Mouse (Mus musculus) embryonic fibroblast, embryonic 13.5 days (primary cell): ENCODE measurements around the gene Bicdl2. TPM values are rescaled to one million over a fixed set of nuclear protein-coding genes. Genes with fewer than 3 reads are reported as not detected.
A peak's percentile ranks its signal among the peaks of the same experiment; 100 is the strongest.

Experiments
- H3K27ac ChIP-seq: 2 replicates; pipeline ENCODE4 v1.5.1; 2012; ENCODE audit warnings: low read length, control low read depth, inconsistent platforms; ENCODE audit not compliant: insufficient read depth
- H3K4me1 ChIP-seq: 2 replicates; pipeline ENCODE4 v1.6.1; 2011; ENCODE audit warnings: low read length; ENCODE audit not compliant: control insufficient read depth, insufficient read depth
- H3K4me3 ChIP-seq: 2 replicates; pipeline ENCODE4 v1.5.1; 2011; ENCODE audit warnings: mild to moderate bottlenecking, control low read depth, low read length; ENCODE audit not compliant: insufficient read depth
- CTCF ChIP-seq: IDR thresholded peaks from 2 replicates; pipeline ENCODE4 v1.5.1; 2011; ENCODE audit warnings: mild to moderate bottlenecking, control low read depth, low read length, moderate library complexity, borderline replicate concordance; ENCODE audit not compliant: insufficient read depth
- POLR2A ChIP-seq: IDR thresholded peaks from 2 replicates; pipeline ENCODE4 v1.6.1; 2011; ENCODE audit warnings: low read depth, mild to moderate bottlenecking, control low read depth, low read length, moderate library complexity
- polyA plus RNA-seq: library from polyadenylated mRNA; stranded (reverse); fragments of >200 nt; gene quantifications from 2 replicates; pipeline ENCODE4 v1.2.4, GENCODE M21; 2011; ENCODE audit warnings: low read depth; ENCODE audit not compliant: missing spikeins, insufficient read length

Bicdl2 gene
- polyA plus RNA-seq, 1 experiment, result not detected

DNA sequence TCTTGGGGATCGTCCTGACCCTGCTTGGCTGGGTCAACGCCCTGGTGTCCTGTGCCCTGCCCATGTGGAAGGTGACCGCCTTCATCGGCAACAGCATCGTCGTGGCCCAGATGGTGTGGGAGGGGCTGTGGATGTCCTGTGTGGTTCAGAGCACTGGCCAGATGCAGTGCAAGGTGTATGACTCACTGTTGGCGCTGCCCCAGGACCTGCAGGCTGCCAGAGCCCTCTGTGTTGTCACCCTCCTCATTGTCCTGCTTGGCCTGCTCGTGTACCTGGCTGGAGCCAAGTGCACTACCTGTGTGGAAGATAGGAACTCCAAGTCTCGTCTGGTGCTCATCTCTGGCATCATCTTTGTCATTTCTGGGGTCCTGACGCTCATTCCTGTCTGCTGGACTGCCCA is 20.8 kb downstream of the Bicdl2 start:
- Histone ChIP-seq H3K27ac (no peak overlapping the region), H3K4me1 (no peaks in the 10 kb centered on the region), H3K4me3 (no peak overlapping the region)
- no peak for TF ChIP-seq POLR2A

DNA sequence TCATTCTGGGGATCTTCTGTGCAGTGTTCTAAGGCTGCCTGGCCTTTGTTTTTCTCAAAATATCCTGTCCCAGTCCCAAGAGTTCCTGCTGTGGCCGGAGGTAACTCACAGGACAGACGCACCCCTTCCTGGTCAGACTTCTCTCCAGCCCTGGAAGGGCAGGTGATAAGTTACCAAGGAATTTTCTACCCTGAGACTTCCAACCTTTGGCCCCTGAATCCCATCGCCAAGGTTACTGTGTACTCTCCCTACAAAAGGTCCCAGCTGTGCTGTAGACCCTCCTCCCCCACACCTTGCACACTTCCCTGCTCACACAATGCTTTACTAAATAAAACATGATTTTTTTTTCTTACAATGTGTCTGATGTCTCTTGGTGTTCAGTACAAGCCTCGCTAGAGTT is 21.8 kb downstream of the Bicdl2 start:
- no peak overlapping the region for H3K27ac ChIP-seq
- no peak overlapping the region for H3K4me3 ChIP-seq
- no peak for TF ChIP-seq POLR2A
- TF ChIP-seq CTCF, result no peak
- no peaks in the 10 kb centered on the region for H3K4me1 ChIP-seq

DNA sequence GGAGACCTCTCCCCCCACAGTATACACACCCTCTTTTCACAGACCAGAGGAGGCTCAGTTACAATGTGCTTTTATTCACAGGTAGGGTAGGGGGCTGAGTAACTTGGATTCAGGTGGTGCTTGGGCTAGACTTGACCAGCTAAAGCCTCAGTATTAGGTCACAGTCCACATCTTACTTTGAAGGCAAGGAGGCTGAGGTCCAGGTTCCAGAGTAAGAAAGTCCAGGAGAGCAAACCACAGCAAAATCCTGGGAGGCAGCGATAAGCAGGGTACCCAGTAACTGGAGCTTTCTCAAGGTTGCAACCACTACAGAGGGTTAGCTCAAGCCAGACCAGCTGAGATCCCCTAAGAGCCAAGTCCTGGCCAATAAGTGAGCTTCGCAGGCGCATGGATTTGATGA is 22.2 kb downstream of the Bicdl2 start:
- no peaks in the 10 kb centered on the region for H3K4me1 ChIP-seq
- no peak overlapping the region for H3K27ac ChIP-seq
- no peak for TF ChIP-seq POLR2A
- no peak for TF ChIP-seq CTCF
- H3K4me3 ChIP-seq, result no peak overlapping the region

DNA sequence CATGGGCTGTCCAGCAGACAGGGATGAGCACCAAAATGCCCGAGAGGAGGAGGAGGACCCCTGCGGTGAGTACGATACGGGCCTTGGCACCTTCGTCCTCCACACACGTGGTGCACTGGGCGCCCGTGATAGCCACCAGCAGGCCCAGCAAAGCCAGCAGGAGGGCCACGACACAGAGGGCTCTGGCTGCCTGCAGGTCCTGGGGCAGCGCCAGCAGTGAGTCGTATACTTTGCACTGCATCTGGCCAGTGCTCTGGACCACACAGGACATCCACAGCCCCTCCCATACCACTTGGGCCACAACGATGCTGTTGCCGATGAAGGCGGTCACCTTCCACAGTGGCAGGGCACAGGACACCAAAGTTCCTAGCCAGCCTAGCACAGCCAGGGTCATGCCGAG is 22.9 kb downstream of the Bicdl2 start:
- Histone ChIP-seq H3K4me3 (no peak overlapping the region), H3K27ac (no peak overlapping the region)

DNA sequence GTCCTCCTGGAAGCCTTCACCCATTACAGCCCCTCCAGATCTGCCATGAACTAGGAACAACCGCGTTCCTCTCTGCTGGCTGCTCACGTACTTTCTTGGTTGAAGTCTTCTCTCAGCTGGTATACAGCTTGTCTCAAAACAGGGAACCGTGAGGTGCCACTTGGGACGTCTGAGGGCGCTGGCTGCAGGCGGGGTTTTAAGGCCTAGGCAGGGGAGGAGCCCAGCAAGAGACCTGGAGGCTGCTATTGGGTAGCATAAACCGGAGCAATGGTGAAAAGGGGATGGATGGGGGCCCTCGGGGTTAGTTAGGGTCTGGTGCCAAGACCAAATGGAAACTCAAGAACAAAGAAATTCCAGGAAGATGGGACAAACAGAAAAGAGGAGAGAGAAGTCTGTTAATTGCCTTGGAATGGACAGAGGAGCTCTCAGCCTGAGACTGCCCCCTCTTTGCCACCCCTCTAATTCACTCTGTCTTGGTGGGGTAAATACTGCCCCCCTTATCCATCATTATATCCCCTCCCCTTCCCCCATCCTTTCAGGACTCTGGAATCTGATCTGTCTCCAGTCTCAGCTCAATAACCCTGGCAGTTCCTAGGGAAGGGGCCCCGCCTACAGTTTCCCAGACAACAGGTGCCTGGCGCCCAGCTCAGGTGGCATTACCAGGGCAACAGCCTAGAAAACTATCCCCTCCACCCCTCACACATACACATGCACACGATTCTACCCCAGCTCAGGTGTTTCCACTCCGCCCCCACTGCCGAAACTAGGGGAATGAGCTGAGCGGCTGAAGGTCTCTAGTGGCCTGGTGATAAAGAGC is 23.8 kb downstream of the Bicdl2 start, which contains the start of gene Cldn9:
Cldn9 (minus strand) TSS at position 171 of the 817 bp plus-strand sequence.
- H3K4me3 ChIP-seq, result no peak within 1 kb of the TSS

More for the DNA sequence above, 22.9 kb downstream of the Bicdl2 start:
- TF ChIP-seq CTCF, result no peak
- TF ChIP-seq POLR2A, result no peak
- no peaks in the 10 kb centered on the region for H3K4me1 ChIP-seq

DNA sequence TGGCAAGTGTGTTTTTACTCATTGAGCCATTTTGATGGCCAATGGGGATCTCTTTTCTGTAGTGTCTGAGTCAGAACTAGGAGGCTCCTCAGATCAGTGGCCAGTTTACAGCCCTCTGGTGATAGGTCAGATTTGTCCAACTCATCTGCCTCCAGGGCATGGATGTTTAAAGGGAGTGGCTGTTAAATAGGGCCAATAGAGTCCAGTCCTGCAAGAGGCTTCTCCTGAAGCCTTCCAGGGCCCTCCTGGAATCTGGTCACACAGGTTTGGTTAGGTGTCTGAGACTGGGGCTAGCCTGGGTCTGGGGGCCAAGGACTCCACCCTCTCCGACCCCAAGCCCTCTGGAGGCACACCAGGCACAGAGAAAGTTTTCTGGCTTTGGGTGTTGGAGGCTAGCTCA is 34.2 kb downstream of the Bicdl2 start:
- H3K27ac ChIP-seq, result no peak overlapping the region
- no peak overlapping the region for H3K4me3 ChIP-seq

More for the DNA sequence above, 23.8 kb downstream of the Bicdl2 start, which contains the start of gene Cldn9:
- no peaks in the 10 kb centered on the region for H3K4me1 ChIP-seq
- TF ChIP-seq POLR2A (no peak), CTCF (no peak)
- no peak within 1 kb of the TSS for H3K27ac ChIP-seq

DNA sequence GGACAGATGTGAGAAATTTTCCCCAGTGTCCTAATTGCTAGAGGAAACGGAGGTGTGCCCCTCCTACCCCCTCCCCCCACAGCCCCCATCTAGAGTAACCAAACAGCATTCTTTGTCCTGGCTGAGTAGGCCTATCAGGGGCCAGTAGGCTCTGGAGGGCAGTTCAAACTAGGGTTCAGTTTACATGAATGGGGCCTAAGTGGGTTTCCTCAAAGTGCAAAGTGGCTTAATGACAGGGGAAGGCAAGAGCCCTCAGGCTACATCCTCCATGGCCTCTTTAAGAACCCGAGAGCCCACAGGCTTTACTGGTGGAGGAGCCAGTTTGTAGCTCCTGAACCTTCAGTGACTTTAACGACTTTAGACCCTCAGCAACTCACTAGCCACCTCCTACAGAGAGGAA is 35.5 kb downstream of the Bicdl2 start:
- no peak overlapping the region for H3K4me3 ChIP-seq
- TF ChIP-seq CTCF, result no peak
- H3K27ac ChIP-seq, result no peak overlapping the region
- H3K4me1 ChIP-seq, result peaks cover 6% of the 10 kb centered on the region

More for the DNA sequence above, 34.2 kb downstream of the Bicdl2 start:
- TF ChIP-seq POLR2A (no peak), CTCF (no peak)
- peaks cover 6% of the 10 kb centered on the region for H3K4me1 ChIP-seq

DNA sequence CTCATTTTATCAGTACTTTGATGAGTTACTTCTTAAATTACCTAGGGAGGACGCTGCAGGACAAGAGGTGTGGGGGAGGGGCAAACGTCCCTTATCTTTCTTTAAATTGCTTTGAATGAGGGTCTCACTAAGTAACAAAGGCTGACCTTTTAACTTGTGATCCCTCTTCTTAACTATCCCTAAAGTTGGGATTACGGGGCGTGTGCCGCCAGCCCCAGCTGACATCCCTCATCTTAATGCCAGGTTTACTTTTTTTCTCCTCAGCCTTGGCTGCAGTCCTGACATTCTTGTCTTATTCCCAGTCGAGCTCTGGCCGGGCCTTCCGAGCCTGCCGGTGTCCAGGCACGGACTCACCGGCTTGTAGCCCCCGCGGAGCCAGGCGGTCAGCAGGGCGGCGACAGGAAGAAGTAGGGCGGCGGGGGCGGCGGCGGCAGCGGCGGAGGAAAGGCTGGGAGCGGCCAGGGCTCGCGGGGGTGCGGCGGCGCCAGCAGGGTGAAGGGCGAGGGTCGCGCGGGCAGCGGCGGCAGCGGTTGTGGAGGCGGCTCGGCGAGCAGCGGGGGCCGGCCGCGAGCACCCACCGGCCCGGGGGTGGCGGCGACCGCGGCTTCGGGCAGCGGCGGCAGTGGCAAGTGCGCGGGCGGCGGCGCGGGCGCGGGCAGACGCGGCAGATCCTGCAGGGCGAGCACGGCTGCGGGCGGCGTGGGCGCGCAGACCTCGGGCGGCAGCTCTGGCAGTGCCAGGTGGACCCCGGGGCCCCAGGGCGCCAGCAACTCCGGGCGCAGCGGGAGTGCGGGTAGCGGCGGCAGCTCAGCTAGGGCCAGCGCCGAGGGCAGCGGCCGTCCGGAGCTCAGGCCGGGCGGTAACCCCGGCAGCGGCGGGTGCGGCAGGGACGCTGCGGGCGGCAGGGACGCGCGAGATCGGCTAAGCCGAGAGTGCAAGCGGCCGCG is 39.1 kb downstream of the Bicdl2 start:
- no peak for TF ChIP-seq CTCF
- TF ChIP-seq POLR2A, result no peak
- peak overlapping the region; percentile 44 for H3K4me3 ChIP-seq
- no peak overlapping the region for H3K27ac ChIP-seq
- peaks cover 6% of the 10 kb centered on the region for H3K4me1 ChIP-seq

DNA sequence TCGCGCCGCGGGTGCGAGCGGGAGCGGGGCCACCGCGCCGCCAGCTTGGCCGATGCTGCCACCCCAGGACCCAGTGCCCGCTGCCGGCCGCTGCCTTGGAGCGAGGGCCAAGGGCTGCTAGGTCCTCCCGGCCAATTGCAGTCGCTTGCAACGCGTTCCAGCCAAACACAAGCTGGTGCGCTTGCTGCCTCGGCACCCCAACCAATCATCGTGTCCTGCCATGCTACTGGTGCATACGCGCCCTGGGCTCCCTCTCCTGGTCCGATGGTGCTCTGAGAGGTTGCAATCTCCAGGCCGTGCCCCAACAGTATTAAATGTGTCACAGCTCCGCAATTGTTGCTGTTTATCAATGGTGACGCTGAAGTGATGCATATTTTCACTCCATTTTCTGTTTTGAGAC is 39.8 kb downstream of the Bicdl2 start:
- Histone ChIP-seq H3K27ac (no peak overlapping the region), H3K4me1 (peaks cover 9% of the 10 kb centered on the region), H3K4me3 (peak overlapping the region; percentile 30; the same call in 1 of the 2 replicates)
- TF ChIP-seq POLR2A (no peak), CTCF (peak; percentile 92)

DNA sequence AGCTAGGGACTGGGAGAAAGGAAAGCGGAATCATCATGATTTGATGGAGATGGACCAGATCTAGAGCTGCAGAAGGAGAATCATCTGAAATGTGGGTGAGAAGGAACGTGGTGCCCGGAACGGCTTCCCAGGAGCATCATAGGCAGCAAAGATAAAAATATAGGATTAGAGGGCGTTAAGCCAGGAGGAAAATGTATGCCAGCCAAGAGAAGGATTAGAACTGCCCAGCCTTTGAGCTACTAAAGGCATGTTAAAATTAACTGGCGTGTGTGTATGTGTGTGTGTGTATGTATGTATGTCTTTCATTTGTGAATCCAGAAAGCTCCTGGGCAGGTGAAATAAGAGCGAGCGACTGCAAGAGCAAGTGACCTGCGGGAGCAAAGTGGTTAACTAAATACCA is 43.0 kb downstream of the Bicdl2 start:
- no peak overlapping the region for H3K27ac ChIP-seq

More for the DNA sequence above, 43.0 kb downstream of the Bicdl2 start:
- Histone ChIP-seq H3K4me1 (peaks cover 5% of the 10 kb centered on the region), H3K4me3 (no peak overlapping the region)
- TF ChIP-seq POLR2A, result no peak
- TF ChIP-seq CTCF, result no peak
